Mouse (Mus musculus): ENCODE data around the gene Gnb2. TPM values are rescaled to one million over a fixed set of nuclear protein-coding genes. Genes with fewer than 3 reads are reported as not detected.

Gnb2 gene
- polyA plus RNA-seq, 1 experiment from 2014 or later = 545 TPM

GRCm38 (mm10) chr5:137512847-137513794 lies 20.2 kb downstream of the Gnb2 start:
- Histone ChIP-seq H3K36me3 (peaks cover 15% of the 10 kb centered on the region), H3K27me3 (no peaks in the 10 kb centered on the region), H3K27ac (no peak overlapping the region), H3K4me3 (replicated peaks) (0 out of 2 replicates have a peak overlapping the region, but pooled peaks have one; percentile 97), H3K9me3 (no peaks in the 10 kb centered on the region), H3K4me2 (replicated peaks) (peak overlapping the region; percentile 97), H3K9ac (replicated peaks) (peak overlapping the region; percentile 100), H3K4me1 (replicated peaks) (peaks cover 53% of the 10 kb centered on the region)
- peak; percentile 61; the same call in 1 of the 2 replicates for ATAC-seq
- 83% methylated on average over 11 of the region's 11 CpGs for WGBS

- 67% methylated on average over 3 of the region's 3 CpGs for WGBS
- Histone ChIP-seq H3K9ac (replicated peaks) (peak overlapping the region; percentile 100), H3K27me3 (no peaks in the 10 kb centered on the region), H3K4me1 (replicated peaks) (peaks cover 46% of the 10 kb centered on the region), H3K9me3 (no peaks in the 10 kb centered on the region), H3K36me3 (peaks cover 8% of the 10 kb centered on the region; the same call in 1 of the 2 replicates), H3K27ac (peak overlapping the region; percentile 92), H3K4me2 (replicated peaks) (peak overlapping the region; percentile 97), H3K4me3 (replicated peaks) (peak overlapping the region; percentile 97)
- no peak for ATAC-seq
These were observed 21.6 kb downstream of the Gnb2 start for GRCm38 (mm10) chr5:137511706-137512105.

GRCm38 (mm10) chr5:137510573-137511390 lies 22.5 kb downstream of the Gnb2 start:
- peak overlapping the region; percentile 92 for H3K27ac ChIP-seq
- H3K36me3 ChIP-seq = peaks cover 8% of the 10 kb centered on the region; the same call in 1 of the 2 replicates
- peak overlapping the region; percentile 97 for H3K4me2 ChIP-seq (replicated peaks)
- peak overlapping the region; percentile 97 for H3K4me3 ChIP-seq (replicated peaks)
- ATAC-seq = peak; percentile 51
- 1% methylated on average over 39 of the region's 83 CpGs for WGBS
- H3K4me1 ChIP-seq (replicated peaks) = peaks cover 46% of the 10 kb centered on the region
- peak overlapping the region; percentile 100 for H3K9ac ChIP-seq (replicated peaks)
- no peaks in the 10 kb centered on the region for H3K9me3 ChIP-seq
- H3K27me3 ChIP-seq = no peaks in the 10 kb centered on the region

- no peaks in the 10 kb centered on the region for H3K27me3 ChIP-seq
- peaks cover 8% of the 10 kb centered on the region; the same call in 1 of the 2 replicates for H3K36me3 ChIP-seq
- H3K27ac ChIP-seq = peak overlapping the region; percentile 92
- H3K4me2 ChIP-seq (replicated peaks) = peak overlapping the region; percentile 97
- peak overlapping the region; percentile 97 for H3K4me3 ChIP-seq (replicated peaks)
- ATAC-seq = peak; percentile 62
- peak overlapping the region; percentile 100 for H3K9ac ChIP-seq (replicated peaks)
- H3K9me3 ChIP-seq = no peaks in the 10 kb centered on the region
- peaks cover 41% of the 10 kb centered on the region for H3K4me1 ChIP-seq (replicated peaks)
- 2% methylated on average over 36 of the region's 52 CpGs for WGBS
These were observed 23.3 kb downstream of the Gnb2 start for GRCm38 (mm10) chr5:137510014-137510501.

- Histone ChIP-seq H3K4me1 (replicated peaks) (peaks cover 21% of the 10 kb centered on the region), H3K4me2 (replicated peaks) (no peak overlapping the region), H3K27me3 (no peaks in the 10 kb centered on the region), H3K27ac (no peak overlapping the region), H3K36me3 (no peaks in the 10 kb centered on the region), H3K9me3 (no peaks in the 10 kb centered on the region), H3K4me3 (replicated peaks) (no peak overlapping the region), H3K9ac (replicated peaks) (no peak overlapping the region)
- WGBS = 86% methylated on average over 6 of the region's 6 CpGs
- ATAC-seq = no peak
These were observed 29.3 kb downstream of the Gnb2 start for GRCm38 (mm10) chr5:137504041-137504440.

GRCm38 (mm10) chr5:137502667-137503110 lies 30.6 kb downstream of the Gnb2 start:
- peak; percentile 84 for ATAC-seq
- Histone ChIP-seq H3K36me3 (no peaks in the 10 kb centered on the region), H3K9me3 (no peaks in the 10 kb centered on the region), H3K4me1 (replicated peaks) (peaks cover 21% of the 10 kb centered on the region), H3K4me3 (replicated peaks) (peak overlapping the region; percentile 56), H3K27me3 (no peaks in the 10 kb centered on the region), H3K27ac (peak overlapping the region; percentile 94), H3K9ac (replicated peaks) (peak overlapping the region; percentile 65), H3K4me2 (replicated peaks) (peak overlapping the region; percentile 61)
- WGBS = 0% methylated on average over 30 of the region's 30 CpGs

GRCm38 (mm10) chr5:137501709-137502666 lies 31.3 kb downstream of the Gnb2 start, which contains the start of gene Pop7:
Pop7 (minus strand) TSS chr5:137502518.
- no peaks in the 10 kb centered on the region for H3K27me3 ChIP-seq
- peak within 1 kb of the TSS; percentile 88 for H3K4me2 ChIP-seq (replicated peaks)
- peak within 1 kb of the TSS; percentile 56 for H3K4me3 ChIP-seq (replicated peaks)
- peak; percentile 92 for ATAC-seq
- peak within 1 kb of the TSS; percentile 94 for H3K27ac ChIP-seq
- no peaks in the 10 kb centered on the region for H3K9me3 ChIP-seq
- H3K4me1 ChIP-seq (replicated peaks) = peaks cover 21% of the 10 kb centered on the region
- no peaks in the 10 kb centered on the region for H3K36me3 ChIP-seq
- 3% methylated on average over 64 of the region's 64 CpGs for WGBS
- H3K9ac ChIP-seq (replicated peaks) = peak within 1 kb of the TSS; percentile 83

GRCm38 (mm10) chr5:137500186-137500585 lies 33.1 kb downstream of the Gnb2 start:
- H3K9me3 ChIP-seq = no peaks in the 10 kb centered on the region
- H3K4me3 ChIP-seq (replicated peaks) = no peak overlapping the region
- 93% methylated on average over 7 of the region's 7 CpGs for WGBS
- no peak overlapping the region for H3K9ac ChIP-seq (replicated peaks)
- no peak for ATAC-seq
- peaks cover 21% of the 10 kb centered on the region for H3K4me1 ChIP-seq (replicated peaks)
- no peaks in the 10 kb centered on the region for H3K36me3 ChIP-seq
- no peak overlapping the region for H3K27ac ChIP-seq
- no peaks in the 10 kb centered on the region for H3K27me3 ChIP-seq
- H3K4me2 ChIP-seq (replicated peaks) = no peak overlapping the region

GRCm38 (mm10) chr5:137493831-137494230 lies 39.5 kb downstream of the Gnb2 start:
- WGBS = 84% methylated on average over 13 of the region's 13 CpGs

GRCm38 (mm10) chr5:137491559-137491958 lies 41.8 kb downstream of the Gnb2 start:
- no peak for ATAC-seq
- 71% methylated on average over 4 of the region's 4 CpGs for WGBS
- Histone ChIP-seq H3K4me1 (replicated peaks) (peaks cover under 1% of the 10 kb centered on the region; the same call in 1 of the 2 replicates), H3K9me3 (no peaks in the 10 kb centered on the region), H3K4me2 (replicated peaks) (no peak overlapping the region), H3K27me3 (no peaks in the 10 kb centered on the region), H3K9ac (replicated peaks) (no peak overlapping the region), H3K4me3 (replicated peaks) (no peak overlapping the region), H3K27ac (no peak overlapping the region), H3K36me3 (no peaks in the 10 kb centered on the region)

More at GRCm38 (mm10) chr5:137493831-137494230, 39.5 kb downstream of the Gnb2 start:
- Histone ChIP-seq H3K27me3 (no peaks in the 10 kb centered on the region), H3K9ac (replicated peaks) (no peak overlapping the region), H3K9me3 (no peaks in the 10 kb centered on the region), H3K27ac (no peak overlapping the region), H3K4me3 (replicated peaks) (no peak overlapping the region), H3K36me3 (no peaks in the 10 kb centered on the region), H3K4me2 (replicated peaks) (no peak overlapping the region), H3K4me1 (replicated peaks) (no peaks in the 10 kb centered on the region)
- no peak for ATAC-seq

- ATAC-seq = no peak
- Histone ChIP-seq H3K4me1 (replicated peaks) (peaks cover 16% of the 10 kb centered on the region), H3K9ac (replicated peaks) (no peak overlapping the region), H3K4me2 (replicated peaks) (no peak overlapping the region), H3K9me3 (no peaks in the 10 kb centered on the region), H3K27me3 (peaks cover 12% of the 10 kb centered on the region; the same call in 1 of the 2 replicates), H3K27ac (no peak overlapping the region), H3K4me3 (replicated peaks) (no peak overlapping the region), H3K36me3 (no peaks in the 10 kb centered on the region)
- 88% methylated on average over 7 of the region's 7 CpGs for WGBS
These were observed 45.7 kb downstream of the Gnb2 start for GRCm38 (mm10) chr5:137487616-137488015.

Measured in midbrain, embryonic 13.5 days (tissue).